Mouse (Mus musculus) forebrain, embryonic 15.5 days (tissue): Measurements from ENCODE around the gene Meig1. TPM values are rescaled to one million over a fixed set of nuclear protein-coding genes. Genes with fewer than 3 reads are reported as not detected.

ENCODE experiments used
- ATAC-seq: fragments of 200-750 bp; cut with Nextera tagmentation; replicated peaks from 2 replicates; pipeline ENCODE4 v1.8.0; 2017; ENCODE audit warnings: mild to moderate bottlenecking, moderate TSS enrichment, moderate library complexity
- H3K27ac ChIP-seq: fragments of 300-500 bp; sonication (generic); replicated peaks from 2 replicates; pipeline ENCODE4 v1.5.1; 2015; ENCODE audit warnings: mild to moderate bottlenecking, inconsistent platforms
- H3K27me3 ChIP-seq: fragments of 300-500 bp; sonication (generic); 2 replicates; pipeline ENCODE4 v1.6.1; 2015; ENCODE audit warnings: inconsistent platforms
- H3K36me3 ChIP-seq: fragments of 300-500 bp; sonication (generic); 2 replicates; pipeline ENCODE4 v1.6.1; 2015; ENCODE audit warnings: mild to moderate bottlenecking, inconsistent platforms
- H3K4me1 ChIP-seq: fragments of 300-500 bp; sonication (generic); 2 replicates; pipeline ENCODE4 v1.6.1; 2015; ENCODE audit warnings: inconsistent platforms
- H3K4me2 ChIP-seq: fragments of 300-500 bp; sonication (generic); replicated peaks from 2 replicates; pipeline ENCODE4 v1.6.1; 2015; ENCODE audit warnings: mild to moderate bottlenecking, inconsistent platforms
- H3K4me3 ChIP-seq: fragments of 300-500 bp; sonication (generic); 2 replicates; pipeline ENCODE4 v1.5.1; 2015; ENCODE audit warnings: mild to moderate bottlenecking, inconsistent platforms
- H3K9ac ChIP-seq: fragments of 300-500 bp; sonication (generic); replicated peaks from 2 replicates; pipeline ENCODE4 v1.6.1; 2015; ENCODE audit warnings: mild to moderate bottlenecking, inconsistent platforms
- H3K9me3 ChIP-seq: fragments of 300-500 bp; sonication (generic); 2 replicates; pipeline ENCODE4 v1.6.1; 2016; ENCODE audit warnings: inconsistent platforms
- WGBS: fragments of 180-500 bp; shearing (Covaris S2); methylation state at CpG from one replicate; pipeline ENCODE4 v1.1.7; 2015; ENCODE audit warnings: mixed read lengths; 5-methylcytosine and 5-hydroxymethylcytosine counted together
- polyA plus RNA-seq: library from polyadenylated mRNA; unstranded; fragments of >200 nt; fragmentation: Nextera tagmentation; extraction: Ambion mirVana; gene quantifications from 2 replicates; pipeline ENCODE4 v1.2.1, GENCODE M21; 2015

The Meig1 gene
- 4.4 and 6.4 TPM in 2 replicates for polyA plus RNA-seq

GRCm38 (mm10) chr2:3422548-3422947 lies at the start of gene Meig1:
Gene Meig1 (minus strand): TSS chr2:3422648.
- Histone ChIP-seq H3K4me2 (peak within 1 kb of the TSS; percentile 93; the same call in 1 of the 2 replicates), H3K4me3 (no peak within 1 kb of the TSS), H3K27me3 (peaks cover 10% of the 10 kb centered on the region), H3K36me3 (peaks cover 4% of the 10 kb centered on the region; the same call in 1 of the 2 replicates), H3K9ac (no peak within 1 kb of the TSS), H3K4me1 (peaks cover 21% of the 10 kb centered on the region), H3K27ac (no peak within 1 kb of the TSS), H3K9me3 (no peaks in the 10 kb centered on the region)
- no peak for ATAC-seq
- WGBS, result 71% methylated on average over 3 of the region's 3 CpGs

GRCm38 (mm10) chr2:3456590-3456989 lies 34.1 kb upstream of the Meig1 start:
- Histone ChIP-seq H3K4me2 (no peak overlapping the region), H3K4me3 (no peak overlapping the region), H3K36me3 (peaks cover 57% of the 10 kb centered on the region), H3K27me3 (no peaks in the 10 kb centered on the region), H3K9me3 (no peaks in the 10 kb centered on the region), H3K4me1 (no peaks in the 10 kb centered on the region), H3K27ac (no peak overlapping the region), H3K9ac (no peak overlapping the region)
- no peak for ATAC-seq
- 75% methylated on average over 4 of the region's 4 CpGs for WGBS

GRCm38 (mm10) chr2:3453096-3453495 lies 30.6 kb upstream of the Meig1 start:
- WGBS, result 91% methylated on average over 3 of the region's 3 CpGs
- Histone ChIP-seq H3K4me3 (no peak overlapping the region), H3K9ac (no peak overlapping the region), H3K36me3 (peaks cover 49% of the 10 kb centered on the region), H3K4me1 (no peaks in the 10 kb centered on the region), H3K27ac (no peak overlapping the region), H3K27me3 (no peaks in the 10 kb centered on the region), H3K4me2 (no peak overlapping the region), H3K9me3 (no peaks in the 10 kb centered on the region)
- ATAC-seq, result no peak

- Histone ChIP-seq H3K4me1 (no peaks in the 10 kb centered on the region), H3K36me3 (peaks cover 34% of the 10 kb centered on the region), H3K27ac (no peak overlapping the region), H3K4me3 (no peak overlapping the region), H3K4me2 (no peak overlapping the region), H3K27me3 (no peaks in the 10 kb centered on the region), H3K9me3 (no peaks in the 10 kb centered on the region), H3K9ac (no peak overlapping the region)
- 76% methylated on average over 2 of the region's 2 CpGs for WGBS
- no peak for ATAC-seq
These were observed 27.0 kb upstream of the Meig1 start for GRCm38 (mm10) chr2:3449431-3449830.

GRCm38 (mm10) chr2:3445984-3446383 lies 23.5 kb upstream of the Meig1 start:
- Histone ChIP-seq H3K9me3 (no peaks in the 10 kb centered on the region), H3K27ac (no peak overlapping the region), H3K36me3 (peaks cover 28% of the 10 kb centered on the region), H3K4me2 (no peak overlapping the region), H3K9ac (no peak overlapping the region), H3K27me3 (no peaks in the 10 kb centered on the region), H3K4me3 (no peak overlapping the region), H3K4me1 (no peaks in the 10 kb centered on the region)
- 93% methylated on average over 4 of the region's 4 CpGs for WGBS
- no peak for ATAC-seq

- H3K36me3 ChIP-seq, result peaks cover 28% of the 10 kb centered on the region
These were observed 21.8 kb upstream of the Meig1 start for GRCm38 (mm10) chr2:3444206-3444605.

GRCm38 (mm10) chr2:3437956-3438355 lies 15.5 kb upstream of the Meig1 start:
- peaks cover 24% of the 10 kb centered on the region for H3K36me3 ChIP-seq
- H3K4me1 ChIP-seq, result no peaks in the 10 kb centered on the region
- 32% methylated on average over 7 of the region's 7 CpGs for WGBS
- no peak overlapping the region for H3K27ac ChIP-seq
- no peaks in the 10 kb centered on the region for H3K27me3 ChIP-seq
- no peak overlapping the region for H3K9ac ChIP-seq
- H3K9me3 ChIP-seq, result no peaks in the 10 kb centered on the region
- H3K4me3 ChIP-seq, result no peak overlapping the region
- ATAC-seq, result no peak
- H3K4me2 ChIP-seq, result no peak overlapping the region

More at GRCm38 (mm10) chr2:3444206-3444605, 21.8 kb upstream of the Meig1 start:
- 63% methylated on average over 7 of the region's 7 CpGs for WGBS
- Histone ChIP-seq H3K27ac (no peak overlapping the region), H3K9ac (no peak overlapping the region), H3K4me1 (no peaks in the 10 kb centered on the region), H3K27me3 (no peaks in the 10 kb centered on the region), H3K9me3 (no peaks in the 10 kb centered on the region), H3K4me2 (no peak overlapping the region), H3K4me3 (no peak overlapping the region)
- ATAC-seq, result no peak

- H3K4me3 ChIP-seq, result no peak overlapping the region
- no peaks in the 10 kb centered on the region for H3K27me3 ChIP-seq
- no peaks in the 10 kb centered on the region for H3K4me1 ChIP-seq
- peaks cover 9% of the 10 kb centered on the region; the same call in 1 of the 2 replicates for H3K36me3 ChIP-seq
- no peaks in the 10 kb centered on the region for H3K9me3 ChIP-seq
- 90% methylated on average over 6 of the region's 6 CpGs for WGBS
- H3K4me2 ChIP-seq, result no peak overlapping the region
- no peak overlapping the region for H3K9ac ChIP-seq
- no peak overlapping the region for H3K27ac ChIP-seq
- no peak for ATAC-seq
These were observed 13.1 kb upstream of the Meig1 start for GRCm38 (mm10) chr2:3435369-3436061.

GRCm38 (mm10) chr2:3430956-3431355 lies 8.5 kb upstream of the Meig1 start:
- no peak overlapping the region for H3K9ac ChIP-seq
- no peaks in the 10 kb centered on the region for H3K4me1 ChIP-seq
- no peak overlapping the region for H3K4me2 ChIP-seq
- 95% methylated on average over 9 of the region's 9 CpGs for WGBS
- no peak overlapping the region for H3K4me3 ChIP-seq
- H3K27me3 ChIP-seq, result no peaks in the 10 kb centered on the region
- ATAC-seq, result no peak
- no peak overlapping the region for H3K27ac ChIP-seq
- peaks cover 4% of the 10 kb centered on the region for H3K36me3 ChIP-seq
- H3K9me3 ChIP-seq, result no peaks in the 10 kb centered on the region

GRCm38 (mm10) chr2:3424579-3424910 lies 2.1 kb upstream of the Meig1 start:
- Histone ChIP-seq H3K36me3 (peaks cover 4% of the 10 kb centered on the region), H3K27me3 (no peaks in the 10 kb centered on the region), H3K9me3 (no peaks in the 10 kb centered on the region), H3K4me1 (peaks cover 14% of the 10 kb centered on the region), H3K4me3 (peak overlapping the region; percentile 58), H3K9ac (peak overlapping the region; percentile 52), H3K27ac (no peak overlapping the region), H3K4me2 (peak overlapping the region; percentile 93)
- WGBS, result 8% methylated on average over 10 of the region's 10 CpGs
- ATAC-seq, result no peak; the same call in 1 of the 2 replicates

- peak within 1 kb of the TSS; percentile 58 for H3K4me3 ChIP-seq
- H3K9me3 ChIP-seq, result no peaks in the 10 kb centered on the region
- H3K27ac ChIP-seq, result no peak within 1 kb of the TSS
- H3K4me1 ChIP-seq, result peaks cover 14% of the 10 kb centered on the region
- WGBS, result 1% methylated on average over 29 of the region's 29 CpGs
- ATAC-seq, result peak; percentile 99
- peaks cover 4% of the 10 kb centered on the region; the same call in 1 of the 2 replicates for H3K36me3 ChIP-seq
- H3K9ac ChIP-seq, result peak within 1 kb of the TSS; percentile 52
- no peaks in the 10 kb centered on the region for H3K27me3 ChIP-seq
- peak within 1 kb of the TSS; percentile 93 for H3K4me2 ChIP-seq
These were observed 1.6 kb upstream of the Meig1 start, which contains the start of gene Dclre1c for GRCm38 (mm10) chr2:3423841-3424578. Gene Dclre1c (plus strand): TSS chr2:3424131.

GRCm38 (mm10) chr2:3420157-3420556 lies 2.3 kb downstream of the Meig1 start:
- Histone ChIP-seq H3K9ac (no peak overlapping the region), H3K9me3 (no peaks in the 10 kb centered on the region), H3K4me1 (peaks cover 21% of the 10 kb centered on the region), H3K27me3 (peaks cover 17% of the 10 kb centered on the region), H3K36me3 (no peaks in the 10 kb centered on the region), H3K4me3 (no peak overlapping the region), H3K4me2 (no peak overlapping the region), H3K27ac (no peak overlapping the region)
- 36% methylated on average over 4 of the region's 4 CpGs for WGBS
- ATAC-seq, result no peak
